Mouse (Mus musculus) urinary bladder, postnatal 14 days (tissue): ENCODE data around the gene Tor1aip2.

Experiments
- DNase-seq: peaks from one replicate; pipeline ENCODE4 v3.0.0; 2021; ENCODE audit warnings: low spot score

Tor1aip2 gene

GRCm38 (mm10) chr1:156111090-156111489, 75.9 kb downstream of the Tor1aip2 start:
- no peak for DNase-seq

DNA sequence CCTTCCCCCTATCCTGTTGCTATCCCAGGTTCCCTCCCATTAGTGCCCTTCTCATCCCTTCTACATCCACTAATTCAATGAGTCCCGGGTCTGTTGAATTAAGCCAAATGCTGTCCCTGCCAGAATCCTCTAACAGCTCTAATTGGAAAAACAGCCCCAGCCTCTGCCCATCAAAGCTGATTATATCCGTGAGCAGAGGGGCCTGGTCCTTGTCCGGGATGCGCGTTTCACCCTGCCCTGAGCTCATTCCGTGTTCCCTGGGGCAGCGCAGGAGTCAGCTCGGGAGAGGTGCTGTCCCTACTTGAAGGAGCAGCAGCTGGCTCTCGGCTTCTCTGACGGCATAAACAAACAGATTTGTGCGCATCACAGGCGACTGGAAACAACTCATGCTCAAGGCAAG, 76.5 kb downstream of the Tor1aip2 start:
- no peak for DNase-seq

- no peak for DNase-seq
Measured at GRCm38 (mm10) chr1:156112142-156112541, 76.9 kb downstream of the Tor1aip2 start.

DNA sequence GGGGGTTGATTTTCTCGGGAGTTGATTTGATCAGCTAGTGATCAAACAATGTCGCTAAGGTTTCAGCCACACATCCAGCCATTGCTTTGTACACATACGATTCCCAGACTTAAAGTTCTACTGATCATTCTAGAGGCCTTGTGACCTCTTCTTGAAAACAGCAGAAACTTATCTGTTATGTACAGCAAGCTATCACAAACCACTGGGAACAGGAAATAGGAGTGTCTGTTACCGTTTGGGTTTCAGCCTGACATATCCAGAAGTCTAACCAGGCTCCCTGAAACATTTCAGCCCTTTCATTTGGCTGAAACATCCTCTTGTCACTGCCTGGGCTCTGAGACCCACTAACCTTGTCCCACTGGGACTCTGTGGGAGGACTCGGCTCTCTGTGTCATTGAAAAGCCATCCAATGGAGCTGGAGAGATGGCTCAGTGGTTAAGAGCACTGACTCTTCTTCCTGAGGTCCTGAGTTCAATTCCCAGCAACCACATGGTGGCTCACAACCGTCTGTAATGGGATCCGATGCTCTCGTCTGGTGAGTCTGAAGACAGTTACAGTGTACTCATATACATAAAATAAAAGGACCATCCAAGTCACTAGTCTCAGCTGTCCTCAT, 78.8 kb downstream of the Tor1aip2 start:
- no peak for DNase-seq

- no peak for DNase-seq
Measured at GRCm38 (mm10) chr1:156116770-156117169, 81.6 kb downstream of the Tor1aip2 start.
